Mouse (Mus musculus) lung, embryonic 14.5 days (tissue): ENCODE measurements around the gene Bves. TPM values are rescaled to one million over a fixed set of nuclear protein-coding genes. Genes with fewer than 3 reads are reported as not detected.
A peak's percentile ranks its signal among the peaks of the same experiment; 100 is the strongest.
"Not testable (repeated sequence)": the region's sequence is repeated elsewhere in the genome, so short reads cannot be mapped to it uniquely, and the experiment has no call there.

Source experiments
- ATAC-seq: fragments of 200-750 bp; cut with Nextera tagmentation; 2 replicates; pipeline ENCODE4 v1.8.0; 2017; ENCODE audit warnings: mild to moderate bottlenecking, moderate TSS enrichment, moderate library complexity; ENCODE audit not compliant: insufficient read depth
- DNase-seq: peaks from one replicate; pipeline ENCODE4 v3.0.0-alpha.2; 2015
- H3K27ac ChIP-seq: fragments of 300-500 bp; sonication (generic); 2 replicates; pipeline ENCODE4 v1.5.1; 2014; ENCODE audit warnings: low read depth, mild to moderate bottlenecking, moderate library complexity
- H3K27me3 ChIP-seq: fragments of 300-500 bp; sonication (generic); 2 replicates; pipeline ENCODE4 v1.6.1; 2014; ENCODE audit warnings: low read length, control low read depth; ENCODE audit not compliant: insufficient read depth
- H3K36me3 ChIP-seq: fragments of 300-500 bp; sonication (generic); 2 replicates; pipeline ENCODE4 v1.6.1; 2014; ENCODE audit warnings: control low read depth; ENCODE audit not compliant: insufficient read depth
- H3K4me1 ChIP-seq: fragments of 300-500 bp; sonication (generic); 2 replicates; pipeline ENCODE4 v1.6.1; 2014; ENCODE audit warnings: antibody characterized with exemption, control low read depth; ENCODE audit not compliant: insufficient read depth
- H3K4me2 ChIP-seq: fragments of 300-500 bp; sonication (generic); 2 replicates; pipeline ENCODE4 v1.6.1; 2014; ENCODE audit warnings: mild to moderate bottlenecking
- H3K4me3 ChIP-seq: fragments of 300-500 bp; sonication (generic); 2 replicates; pipeline ENCODE4 v1.5.1; 2014; ENCODE audit warnings: low read depth, low read length
- H3K9ac ChIP-seq: fragments of 300-500 bp; sonication (generic); 2 replicates; pipeline ENCODE4 v1.6.1; 2014
- H3K9me3 ChIP-seq: fragments of 300-500 bp; sonication (generic); 2 replicates; pipeline ENCODE4 v1.6.1; 2016; ENCODE audit warnings: low read depth, low read length, control low read depth
- CTCF ChIP-seq: IDR thresholded peaks from 2 replicates; pipeline ENCODE4 v1.5.1; 2016; ENCODE audit warnings: antibody characterized with exemption, low read depth
- WGBS: fragments of 180-500 bp; shearing (Covaris S2); extraction: QIAGEN DNeasy Blood & Tissue Kit; methylation state at CpG from one replicate; pipeline ENCODE4 v1.1.7; 2014; 5-methylcytosine and 5-hydroxymethylcytosine counted together
- polyA plus RNA-seq: library from polyadenylated mRNA; unstranded; fragments of >200 nt; fragmentation: Nextera tagmentation; extraction: Ambion mirVana; gene quantifications from 2 replicates; pipeline ENCODE4 v1.2.1, GENCODE M21; 2014

Gene Bves
- polyA plus RNA-seq, result 1.2 and 1.9 TPM in 2 replicates

- no peaks in the 10 kb centered on the region for H3K4me1 ChIP-seq
- peak within 1 kb of the TSS; percentile 88 for H3K4me2 ChIP-seq
- H3K9me3 ChIP-seq, result no peaks in the 10 kb centered on the region
- H3K27ac ChIP-seq, result no peak within 1 kb of the TSS
- DNase-seq (peak; percentile 79), ATAC-seq (peak; percentile 82)
- H3K27me3 ChIP-seq, result peaks cover 24% of the 10 kb centered on the region
- H3K36me3 ChIP-seq, result no peaks in the 10 kb centered on the region
- WGBS, result under 1% methylated on average over 114 of the region's 116 CpGs
- peak within 1 kb of the TSS; percentile 59 for H3K9ac ChIP-seq
- TF ChIP-seq CTCF, result peak; percentile 19; the same call in 1 of the 2 replicates
- peak within 1 kb of the TSS; percentile 63 for H3K4me3 ChIP-seq
Observed at GRCm38 (mm10) chr10:45335434-45336422, at the start of gene Bves. Gene Bves, plus strand, starts transcription at chr10:45335772.

GRCm38 (mm10) chr10:45288351-45288750 is 47.2 kb upstream of the Bves start:
- WGBS, result 39% methylated on average over 7 of the region's 7 CpGs
- no peak overlapping the region for H3K4me2 ChIP-seq
- no peak overlapping the region for H3K27ac ChIP-seq
- H3K9me3 ChIP-seq, result no peaks in the 10 kb centered on the region
- H3K4me1 ChIP-seq, result no peaks in the 10 kb centered on the region
- H3K9ac ChIP-seq, result no peak overlapping the region
- DNase-seq, result no peak
- H3K27me3 ChIP-seq, result peaks cover 26% of the 10 kb centered on the region
- no peak overlapping the region for H3K4me3 ChIP-seq
- no peak for TF ChIP-seq CTCF
- no peaks in the 10 kb centered on the region for H3K36me3 ChIP-seq
- no peak for ATAC-seq

- peak overlapping the region; percentile 95 for H3K4me2 ChIP-seq
- H3K4me3 ChIP-seq, result peak overlapping the region; percentile 54
- peak; percentile 79 for ATAC-seq
- peak overlapping the region; percentile 58 for H3K9ac ChIP-seq
- peaks cover 26% of the 10 kb centered on the region for H3K27me3 ChIP-seq
- no peak overlapping the region for H3K27ac ChIP-seq
- no peak for TF ChIP-seq CTCF
- H3K4me1 ChIP-seq, result no peaks in the 10 kb centered on the region
- DNase-seq, result peak; percentile 52
- no peaks in the 10 kb centered on the region for H3K36me3 ChIP-seq
- under 1% methylated on average over 71 of the region's 71 CpGs for WGBS
- H3K9me3 ChIP-seq, result no peaks in the 10 kb centered on the region
Observed at GRCm38 (mm10) chr10:45289218-45290105, 46.1 kb upstream of the Bves start.

- DNase-seq (no peak), ATAC-seq (no peak)
- Histone ChIP-seq H3K27ac (no peak overlapping the region), H3K9ac (no peak overlapping the region), H3K4me3 (no peak overlapping the region), H3K27me3 (peaks cover 26% of the 10 kb centered on the region), H3K36me3 (no peaks in the 10 kb centered on the region), H3K4me2 (no peak overlapping the region), H3K9me3 (no peaks in the 10 kb centered on the region), H3K4me1 (no peaks in the 10 kb centered on the region)
- WGBS, result 57% methylated on average over 5 of the region's 5 CpGs
- TF ChIP-seq CTCF, result no peak
Observed at GRCm38 (mm10) chr10:45290618-45291017, 45.0 kb upstream of the Bves start.

GRCm38 (mm10) chr10:45292159-45292558 is 43.4 kb upstream of the Bves start:
- not testable (repeated sequence) for H3K4me3 ChIP-seq, H3K27ac ChIP-seq, H3K4me2 ChIP-seq, H3K9ac ChIP-seq, H3K4me1 ChIP-seq, H3K9me3 ChIP-seq, H3K36me3 ChIP-seq
- peak; percentile 7 for DNase-seq
- ATAC-seq, result peak; percentile 63
- peaks cover 26% of the 10 kb centered on the region for H3K27me3 ChIP-seq
- WGBS, result 24% methylated on average over 4 of the region's 4 CpGs

GRCm38 (mm10) chr10:45295093-45295492 is 40.5 kb upstream of the Bves start:
- Histone ChIP-seq H3K36me3 (no peaks in the 10 kb centered on the region), H3K4me3 (no peak overlapping the region), H3K4me2 (no peak overlapping the region), H3K27ac (no peak overlapping the region), H3K27me3 (peaks cover 7% of the 10 kb centered on the region; the same call in 1 of the 2 replicates), H3K9me3 (no peaks in the 10 kb centered on the region), H3K4me1 (no peaks in the 10 kb centered on the region), H3K9ac (no peak overlapping the region)
- ATAC-seq, result no peak
- DNase-seq, result no peak
- WGBS, result 69% methylated on average over 5 of the region's 5 CpGs
- TF ChIP-seq CTCF, result no peak
